Mouse (Mus musculus) cerebellum, adult 2 months (tissue): Measurements from ENCODE around the gene Mon2.

Experiments used
- CTCF ChIP-seq: fragments of 200-500 bp; IDR thresholded peaks from 2 replicates; pipeline ENCODE4 v1.5.1; 2011; ENCODE audit warnings: low read depth, mild to moderate bottlenecking, control low read depth, low read length, moderate library complexity, borderline replicate concordance; ENCODE audit not compliant: insufficient read depth
- POLR2A ChIP-seq: fragments of 200-500 bp; IDR thresholded peaks from 2 replicates; pipeline ENCODE4 v1.6.1; 2011; ENCODE audit warnings: low read length, control low read depth, borderline replicate concordance; ENCODE audit not compliant: insufficient read depth

GRCm38 (mm10) chr10:123005237-123006185, 70.8 kb downstream of the Mon2 start:
- TF ChIP-seq CTCF = 0 out of 2 replicates have a peak, but pooled peaks have one; percentile 28
- TF ChIP-seq POLR2A = no peak
